Mouse (Mus musculus) megakaryocyte, embryonic 14.5 days (primary cell): ENCODE results near the gene Mlh3.

ENCODE experiments used
- FLI1 ChIP-seq: IDR thresholded peaks from 2 replicates; pipeline ENCODE4 v1.6.1; 2012; ENCODE audit warnings: low read length, inconsistent platforms, mixed read lengths
- GATA1 ChIP-seq: IDR thresholded peaks from 3 replicates; pipeline ENCODE4 v1.6.1; 2012; ENCODE audit warnings: mixed read lengths, low read length, inconsistent platforms, borderline replicate concordance

- TF ChIP-seq GATA1 (no peak), FLI1 (no peak)
Measured at GRCm38 (mm10) chr12:85195086-85195485, 75.3 kb downstream of the Mlh3 start.
